Mouse (Mus musculus) megakaryocyte progenitor cell, adult 5-6 weeks (primary cell): ENCODE results near the gene Il17rd. TPM values are rescaled to one million over a fixed set of nuclear protein-coding genes. Genes with fewer than 3 reads are reported as not detected.
A peak's percentile ranks its signal among the peaks of the same experiment; 100 is the strongest.

Source experiments
- ATAC-seq: replicated peaks from 2 replicates; pipeline ENCODE4 v1.8.0; 2016; ENCODE audit warnings: mild to moderate bottlenecking, moderate TSS enrichment, inconsistent platforms; ENCODE audit not compliant: poor library complexity
- total RNA-seq, 2 experiments: library from RNA; stranded (forward) in 1 of 2; stranded (reverse) in 1 of 2; fragments of 157-497, 149-512 nt in 1 of 2; fragments of 200-1000 nt in 1 of 2; gene quantifications; 2 replicates each; pipeline versions ENCODE4 v1.2.3 to v1.2.4; 2015 to 2017

The Il17rd gene
- total RNA-seq, 2 experiments from 2014 or later: not detected

DNA sequence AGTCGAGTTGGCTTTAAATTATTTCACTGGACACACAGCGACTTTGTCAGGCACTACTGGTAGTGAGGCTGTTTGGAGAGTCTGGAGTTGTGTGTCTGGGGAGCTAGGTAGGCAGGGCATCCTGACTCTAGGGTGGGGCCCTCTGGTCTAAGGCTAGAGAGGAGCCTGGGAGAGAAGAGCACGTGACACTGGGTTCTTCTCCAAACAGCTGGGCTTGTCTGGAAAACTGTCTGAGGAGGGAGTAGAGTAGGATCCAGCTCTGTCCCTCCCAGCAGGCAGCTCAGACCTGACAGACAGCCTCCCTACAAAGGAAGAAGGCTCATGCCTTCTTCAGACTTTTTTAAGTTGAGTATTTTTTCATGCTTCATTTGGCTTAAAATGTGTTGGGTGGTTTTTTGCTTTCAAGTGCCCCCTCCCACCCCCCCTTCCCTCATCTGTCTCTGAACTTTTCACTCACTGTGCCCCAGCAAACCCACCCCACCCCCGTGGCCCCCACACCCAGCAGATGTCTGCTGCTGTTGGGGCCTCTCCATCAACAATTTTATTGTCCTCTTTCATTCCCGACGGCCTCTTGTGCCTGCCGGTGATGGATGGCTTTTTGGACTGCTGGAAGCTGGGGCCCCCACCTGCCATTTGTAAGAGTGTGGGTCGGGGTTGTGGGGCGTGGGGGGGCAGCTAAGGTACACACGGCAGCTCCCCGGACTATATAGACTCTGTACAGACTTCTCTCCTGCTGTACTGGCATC, 5.7 kb downstream of the Il17rd start:
- ATAC-seq: no peak

DNA sequence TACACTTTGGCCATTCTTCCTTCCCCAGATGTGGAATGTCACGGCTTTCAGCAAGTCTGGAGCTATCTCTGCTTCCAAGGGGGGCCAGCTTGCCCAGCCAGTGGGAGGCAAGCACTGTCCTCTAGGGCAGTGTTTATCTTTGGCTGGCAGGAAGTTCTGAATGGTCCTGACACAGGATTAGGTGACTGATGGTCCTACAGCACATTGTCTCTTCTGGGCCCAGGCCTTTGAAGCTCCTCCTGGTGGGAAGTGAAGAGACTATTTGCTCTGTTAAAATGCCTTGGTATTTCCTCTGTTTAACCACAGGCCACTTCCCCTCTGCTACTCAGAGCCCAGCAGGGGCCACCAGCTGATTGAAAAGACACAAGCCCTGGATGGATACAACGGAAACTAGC, 6.2 kb downstream of the Il17rd start:
- ATAC-seq: peak; percentile 84

DNA sequence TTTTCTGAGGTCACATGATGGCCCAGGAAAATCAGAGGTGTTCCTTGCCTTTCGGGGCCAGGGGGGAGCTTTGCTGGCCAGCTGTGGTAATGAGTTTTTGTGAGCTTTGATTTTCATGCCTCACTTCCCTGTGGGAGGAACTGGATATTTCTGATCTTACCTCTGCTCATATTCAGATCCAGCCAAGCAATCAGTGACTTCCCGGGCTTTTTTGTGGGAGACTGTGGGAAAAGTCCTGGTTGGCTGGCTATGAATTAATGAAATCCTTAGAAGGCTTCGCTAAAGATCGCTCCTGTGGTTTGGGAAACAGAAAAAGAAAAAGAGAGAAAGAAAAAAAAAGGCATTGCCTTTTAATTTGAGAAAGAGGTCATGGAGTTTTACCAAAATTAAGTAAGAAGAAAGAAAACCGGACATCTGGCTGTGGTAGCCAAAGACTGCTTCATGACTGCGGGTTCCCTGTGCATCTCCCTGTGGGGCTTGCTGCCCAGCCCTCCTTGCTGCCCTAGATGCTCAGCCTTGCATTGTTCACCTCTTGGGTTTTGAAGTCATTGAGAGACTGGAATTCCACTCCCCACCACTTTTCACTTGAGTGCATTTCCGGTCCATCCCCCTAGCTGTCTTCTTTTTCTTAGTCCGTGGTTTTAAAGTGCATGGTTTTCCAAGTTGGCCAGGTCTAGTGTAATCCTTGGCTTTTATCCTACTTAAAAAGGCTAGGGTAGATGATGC, 9.7 kb downstream of the Il17rd start:
- ATAC-seq: no peak

DNA sequence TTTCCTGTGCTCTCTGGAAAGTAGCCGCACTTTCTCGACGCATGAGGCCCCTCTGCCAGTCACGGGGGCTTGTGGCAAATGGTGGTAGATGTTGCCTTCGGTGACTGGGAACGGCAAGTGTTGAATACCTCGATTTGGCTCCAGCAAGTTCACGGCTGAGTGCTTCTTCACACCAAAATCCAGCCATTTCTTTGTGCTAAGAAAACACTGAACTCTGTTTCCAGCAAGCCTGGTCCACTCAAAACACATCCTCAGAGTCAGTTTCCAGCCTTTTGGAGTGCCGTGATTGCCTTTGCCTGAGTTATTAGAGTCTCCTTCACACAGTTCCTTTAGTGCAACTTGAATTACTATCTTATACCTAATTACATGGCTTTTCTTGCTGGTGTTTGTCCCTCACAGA, 11.3 kb downstream of the Il17rd start:
- ATAC-seq: no peak

DNA sequence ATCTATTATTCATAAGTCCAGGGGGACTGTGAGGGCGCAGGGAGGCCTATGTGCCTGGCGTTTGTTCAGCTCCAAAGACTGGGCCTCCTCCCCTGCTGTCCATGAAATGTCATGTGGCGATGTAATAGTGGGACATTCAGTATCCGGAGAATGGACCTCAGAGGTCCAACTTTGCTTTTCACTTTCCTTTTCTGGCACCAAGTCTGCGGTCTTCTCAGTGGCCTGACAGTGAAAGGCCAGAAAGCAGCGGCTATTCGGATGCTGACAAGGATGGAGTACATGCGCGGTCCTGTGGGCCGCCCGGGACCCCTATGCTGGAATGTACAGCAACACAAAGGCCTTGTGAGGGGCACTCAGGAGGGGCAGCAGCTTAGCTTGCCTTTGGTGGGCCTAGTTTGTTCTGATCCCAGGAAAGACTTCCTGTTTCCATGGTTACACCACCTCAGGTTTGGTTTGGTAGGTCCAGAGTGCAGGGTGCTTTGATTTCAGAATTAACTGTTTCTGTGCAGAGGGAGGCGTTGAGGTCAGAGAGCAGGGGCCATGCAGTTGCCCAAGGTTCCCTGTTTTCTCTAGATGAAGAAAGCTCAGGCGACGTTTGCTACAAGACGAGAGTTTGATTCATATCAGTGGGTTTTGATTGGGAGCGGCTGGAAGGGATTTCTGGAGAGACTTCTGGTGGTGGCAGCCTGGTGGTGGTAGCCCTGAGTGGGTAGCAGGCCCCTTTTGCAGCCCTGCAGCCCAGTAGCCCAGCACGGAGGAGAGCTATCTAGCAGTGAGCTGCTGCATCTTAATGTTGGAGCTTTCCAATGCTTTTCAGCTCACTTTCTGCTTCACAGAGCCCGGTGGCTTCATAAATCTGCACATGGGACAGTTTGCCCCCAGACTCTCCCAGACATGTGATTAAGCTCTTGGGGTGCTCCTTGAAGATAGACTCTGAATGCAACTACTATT, 12.1 kb downstream of the Il17rd start:
- ATAC-seq: no peak

DNA sequence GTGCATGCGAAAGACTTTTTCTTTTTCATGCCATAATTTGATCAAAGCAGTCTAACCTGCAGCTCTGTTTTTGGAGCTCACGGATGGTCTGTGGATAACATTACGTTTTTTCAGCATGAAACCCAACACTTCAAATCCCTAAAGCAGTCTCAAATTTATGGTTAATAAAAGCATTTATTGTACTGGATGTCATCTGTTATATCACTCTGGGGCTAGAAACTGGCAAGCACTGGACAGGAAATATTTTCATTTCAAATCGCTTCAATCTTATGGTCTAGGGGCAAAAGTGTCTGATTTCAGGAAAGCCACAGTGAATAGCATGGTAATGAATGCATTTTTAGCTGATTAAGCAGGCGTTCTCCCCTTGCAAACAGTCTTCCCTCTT, 12.8 kb downstream of the Il17rd start:
- ATAC-seq: no peak

DNA sequence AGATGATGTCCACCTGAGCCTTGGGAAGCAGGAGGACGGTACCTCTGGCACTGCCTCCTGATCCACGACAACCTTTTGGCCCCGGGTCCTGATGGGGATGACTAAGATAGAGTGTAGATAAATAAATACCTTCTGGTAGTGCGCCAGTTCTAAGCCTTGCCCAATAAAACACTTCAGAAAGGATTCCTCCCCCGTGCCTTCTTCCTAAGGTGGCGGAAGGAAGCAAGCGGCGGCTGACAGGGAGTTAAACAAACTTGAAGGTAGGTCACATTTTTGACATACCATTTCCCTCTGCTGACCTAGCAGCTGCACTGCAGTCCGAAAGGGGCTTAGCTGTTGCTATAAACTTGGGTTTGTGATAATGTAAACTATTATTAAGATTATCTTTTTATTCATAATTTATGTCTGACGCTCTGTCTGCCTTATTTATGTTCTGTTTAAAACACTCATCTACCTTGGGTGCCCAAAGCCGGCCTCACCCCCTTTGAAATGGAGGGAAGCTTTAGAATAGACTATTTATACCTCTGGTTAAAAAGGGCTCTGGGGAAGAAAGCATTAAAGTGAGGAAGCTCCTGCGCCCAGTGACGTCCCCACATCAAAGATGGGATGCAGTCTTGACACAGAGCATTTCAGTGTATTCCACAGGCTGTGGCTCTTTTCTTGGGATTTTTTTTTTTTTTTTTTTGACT, 19.9 kb downstream of the Il17rd start:
- no peak for ATAC-seq

DNA sequence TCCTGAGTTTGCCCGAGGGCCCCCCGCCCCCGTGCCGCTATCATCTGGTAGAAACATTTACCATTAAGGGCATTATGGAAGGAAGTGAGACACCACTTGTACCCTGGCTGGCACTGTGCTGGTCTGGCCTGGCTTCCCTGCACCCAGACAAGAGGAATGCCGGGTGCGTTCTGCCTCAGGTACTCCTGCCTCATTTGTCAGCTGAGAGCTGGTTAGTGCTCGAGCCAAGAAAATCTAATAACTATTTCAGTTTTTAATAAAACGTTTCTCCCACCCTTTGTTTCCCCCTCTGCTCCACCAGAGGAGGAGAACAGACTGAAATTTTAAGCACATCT, 20.4 kb downstream of the Il17rd start:
- no peak for ATAC-seq

DNA sequence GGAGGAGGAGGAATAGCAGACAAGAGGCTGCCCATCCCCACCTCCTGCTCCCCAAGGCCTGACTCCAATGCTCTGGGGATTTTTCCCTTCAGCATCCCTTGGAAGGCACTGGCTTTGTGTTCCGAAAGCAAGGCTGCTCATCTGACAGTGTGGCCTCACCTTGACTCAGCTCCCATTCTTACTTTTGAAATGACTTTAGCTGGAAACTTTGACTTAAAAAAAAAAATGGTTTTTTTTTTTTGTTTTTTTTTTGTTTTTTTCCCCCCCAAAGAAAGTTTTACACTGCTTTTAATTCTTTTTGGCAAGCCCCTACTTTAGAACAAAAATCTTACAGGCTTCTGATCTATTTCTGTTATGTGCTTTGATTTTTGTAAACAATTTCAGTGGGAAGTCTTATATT, 24.6 kb downstream of the Il17rd start:
- ATAC-seq: no peak

DNA sequence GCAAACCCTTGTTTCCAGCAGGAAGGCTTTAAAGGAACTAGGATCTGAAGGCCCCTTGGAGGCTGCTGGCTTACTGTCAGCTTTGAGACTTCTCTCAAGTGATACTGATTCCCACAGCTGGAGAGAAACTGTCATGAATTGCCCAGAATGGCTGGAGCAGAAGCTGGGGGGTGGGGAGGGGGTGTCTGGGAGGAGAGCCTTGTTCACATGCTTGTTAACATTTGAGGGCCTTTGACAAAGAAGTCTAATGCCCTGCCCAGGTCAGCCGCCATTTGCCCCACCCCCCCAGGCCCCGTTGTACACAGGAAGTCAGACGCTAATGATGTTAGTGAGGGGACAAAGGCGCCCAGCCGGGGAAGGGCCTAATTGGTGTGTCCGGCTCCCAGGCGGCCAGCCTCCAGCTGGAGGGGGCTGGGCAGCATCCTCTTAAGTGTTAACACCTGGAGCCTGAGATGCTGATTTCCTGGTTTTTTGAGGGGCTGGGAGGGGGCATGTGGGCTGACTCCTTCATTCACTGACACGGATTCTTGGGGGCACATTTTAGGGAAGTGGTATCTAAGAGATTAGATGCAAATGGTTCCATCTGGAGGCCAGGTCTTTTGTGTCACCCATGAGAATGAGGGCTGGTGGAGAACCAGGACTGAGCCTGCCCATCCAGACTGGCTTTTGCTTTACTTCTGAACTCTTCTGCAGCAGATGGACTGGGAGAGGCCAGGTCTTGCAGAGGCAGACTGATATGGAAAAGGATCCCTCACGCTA, 27.6 kb downstream of the Il17rd start:
- ATAC-seq: peak; percentile 55; the same call in 1 of the 2 replicates

DNA sequence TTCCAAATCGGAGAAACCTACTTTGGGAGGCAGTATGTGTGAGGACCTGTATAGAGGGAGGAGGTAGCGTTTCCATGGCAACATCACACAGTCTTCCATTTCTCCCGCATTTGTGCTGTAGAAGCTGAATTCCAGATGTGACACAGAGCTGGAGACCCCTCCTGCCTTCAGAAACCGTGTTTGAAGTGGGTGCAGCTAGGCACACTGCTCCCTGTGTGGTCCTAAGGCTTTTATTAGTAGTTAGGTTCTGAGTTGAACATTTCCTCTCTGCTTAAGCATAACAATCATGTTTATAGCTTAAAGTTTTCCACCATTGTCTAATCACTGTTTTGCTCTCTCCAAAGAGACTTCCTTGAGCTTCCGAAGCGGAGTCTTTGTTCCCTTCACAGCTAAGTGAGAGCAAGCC, 29.1 kb downstream of the Il17rd start:
- ATAC-seq: no peak

DNA sequence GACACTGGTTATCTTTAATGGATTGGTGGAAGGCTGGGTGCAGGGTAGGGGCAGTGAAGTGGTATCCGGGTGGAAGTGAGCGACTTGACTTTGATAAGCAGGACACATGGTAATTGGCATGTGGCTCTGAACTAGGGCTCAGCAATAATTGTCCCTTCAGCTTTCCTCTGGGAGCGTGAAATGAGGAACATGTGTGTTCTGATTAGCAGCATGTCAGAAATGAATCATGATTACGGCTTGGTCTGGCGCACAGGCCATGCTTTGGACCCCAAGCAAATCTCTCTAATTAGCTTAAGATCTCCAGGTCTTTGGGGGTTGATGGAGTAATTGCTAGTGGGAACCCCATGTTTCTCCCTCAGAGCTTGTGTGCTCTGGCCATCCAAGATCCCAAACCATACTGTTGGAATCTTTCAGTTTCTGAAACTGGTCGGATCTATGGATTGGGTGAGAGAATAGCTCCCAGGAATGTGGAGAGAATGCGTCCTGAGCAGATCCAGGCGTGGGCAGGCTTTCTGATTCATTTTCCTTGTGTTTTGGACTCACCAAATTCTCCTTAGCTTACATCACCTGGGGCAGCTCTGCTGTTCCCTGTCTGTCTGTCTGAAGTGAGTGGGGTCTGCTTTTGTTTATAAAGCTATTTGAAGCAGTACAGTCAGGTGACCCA, 30.8 kb downstream of the Il17rd start:
- no peak for ATAC-seq

DNA sequence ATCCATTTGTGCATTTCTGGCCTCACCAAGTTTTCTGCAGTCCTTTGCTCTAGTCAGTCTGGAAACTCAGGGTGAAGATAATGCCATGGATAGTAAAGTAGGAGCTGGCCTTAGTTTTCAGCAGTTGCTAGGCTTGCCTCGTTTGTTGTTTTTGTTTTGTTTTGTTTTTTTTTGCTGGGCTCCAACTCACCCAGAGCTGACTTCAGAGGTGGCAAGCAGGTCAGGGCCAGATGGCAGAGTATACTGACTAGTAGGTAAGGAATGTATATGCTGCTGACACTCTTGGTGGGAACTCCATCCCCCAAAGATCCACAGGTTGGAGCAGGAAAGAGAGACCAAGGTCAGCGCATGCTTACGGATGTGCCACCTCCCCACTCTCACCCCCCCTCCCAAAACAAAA, 31.4 kb downstream of the Il17rd start:
- no peak for ATAC-seq

DNA sequence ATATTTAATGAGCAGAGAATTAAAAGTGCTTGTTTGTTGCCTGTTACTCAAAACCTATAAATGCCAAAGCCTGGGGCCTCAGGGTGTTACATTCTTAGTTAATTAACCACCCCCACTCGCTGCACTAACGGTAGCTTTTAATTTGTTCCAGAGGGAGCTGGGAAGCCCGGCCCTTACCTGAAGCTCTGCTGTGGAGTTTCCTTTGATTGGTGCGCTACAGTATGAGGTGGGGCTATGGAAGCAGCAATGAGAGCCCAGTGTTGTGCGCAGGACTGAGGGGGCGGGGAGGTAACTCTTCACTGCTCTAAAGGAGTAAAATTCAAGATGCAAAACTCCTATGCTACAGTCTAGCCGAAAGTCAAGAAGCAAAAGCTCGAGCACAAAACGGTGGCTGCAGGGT, 32.0 kb downstream of the Il17rd start:
- ATAC-seq: no peak

DNA sequence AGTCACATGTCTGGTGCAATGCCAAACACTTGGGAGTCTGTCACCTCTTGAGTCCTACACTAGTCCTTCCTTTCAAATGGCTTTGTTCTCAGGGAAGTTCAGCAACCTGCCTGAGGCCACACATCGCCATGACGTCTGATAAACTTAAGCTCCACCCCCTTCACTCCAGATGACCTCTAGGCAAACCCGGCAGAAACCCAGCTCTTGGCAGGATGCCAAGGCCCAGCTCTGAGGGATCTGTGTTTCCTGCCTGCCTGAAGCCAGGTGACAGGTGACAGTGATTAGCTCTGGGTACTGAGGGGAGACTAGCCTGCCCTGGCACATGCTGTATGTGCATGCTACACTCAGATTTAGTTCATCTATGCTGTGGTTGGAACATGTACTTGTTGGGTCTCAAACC, 33.2 kb downstream of the Il17rd start:
- ATAC-seq: 0 out of 2 replicates have a peak, but pooled peaks have one; percentile 14

DNA sequence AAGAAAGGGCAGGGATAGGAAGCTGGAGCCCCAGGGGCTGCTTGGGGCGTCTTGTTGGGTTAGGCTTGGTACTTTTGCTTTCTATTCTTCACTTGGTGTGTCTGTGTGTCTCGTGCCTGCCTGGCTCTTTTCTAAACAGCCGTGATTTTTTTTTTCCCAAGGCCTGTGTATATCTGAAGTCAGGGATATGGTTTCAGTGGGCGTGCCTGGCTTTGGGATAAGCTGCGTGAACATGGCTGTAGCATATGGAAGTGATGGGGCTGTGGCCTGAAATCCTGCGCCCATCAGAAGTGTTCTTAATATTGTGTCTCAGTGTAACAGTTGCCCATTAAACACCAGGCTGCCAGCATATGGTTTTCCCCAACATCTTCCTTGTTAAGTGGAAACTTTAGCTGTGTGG, 36.3 kb downstream of the Il17rd start:
- no peak for ATAC-seq

DNA sequence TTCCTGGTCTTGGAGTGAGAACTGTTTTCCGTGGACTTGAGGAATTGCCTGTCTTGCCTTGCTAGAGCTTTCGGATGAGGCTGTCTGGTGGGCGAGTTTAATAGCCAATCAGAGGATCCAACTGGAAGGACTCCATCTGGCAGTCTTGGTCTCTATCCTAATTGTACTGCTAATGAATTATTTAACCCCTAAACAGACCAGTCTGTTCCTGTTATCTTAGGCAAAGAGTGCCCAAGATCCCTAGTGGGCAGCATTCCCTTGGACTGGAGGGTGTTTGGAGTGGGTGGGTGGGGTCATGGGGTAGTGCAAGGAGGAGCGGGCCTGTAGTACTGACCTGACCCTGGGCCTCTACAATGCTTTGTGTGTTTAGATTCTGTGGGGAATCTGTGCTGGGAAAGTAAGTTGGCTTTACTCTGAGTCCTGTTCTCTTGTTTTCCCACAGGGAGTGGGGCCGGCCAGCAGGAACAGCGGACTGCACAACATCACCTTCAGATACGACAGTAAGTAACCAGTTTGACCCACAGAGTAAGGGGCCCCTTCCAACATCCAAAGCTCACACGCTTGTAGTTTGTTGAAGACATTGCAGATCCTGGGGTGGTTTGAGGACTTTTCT, 37.3 kb downstream of the Il17rd start:
- no peak for ATAC-seq

DNA sequence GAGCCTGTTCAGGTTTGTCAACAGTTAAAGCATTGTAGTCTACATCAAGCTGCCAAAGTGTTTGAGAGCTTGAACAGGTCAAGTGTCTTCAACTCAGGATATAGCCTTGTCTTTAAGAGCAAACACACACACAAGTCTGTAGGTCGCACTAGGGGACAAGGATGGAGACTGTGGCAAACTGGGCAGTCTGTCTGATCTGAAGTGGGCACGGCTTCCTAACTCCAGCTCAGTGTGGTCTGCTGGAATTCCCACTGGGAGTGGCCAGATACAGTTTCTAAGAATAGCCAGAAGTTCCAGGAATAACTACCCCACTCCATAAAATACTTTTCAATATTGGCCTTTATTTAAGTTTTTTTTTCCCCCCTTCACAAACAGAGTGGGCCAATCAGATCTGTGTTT, 37.8 kb downstream of the Il17rd start:
- no peak for ATAC-seq

DNA sequence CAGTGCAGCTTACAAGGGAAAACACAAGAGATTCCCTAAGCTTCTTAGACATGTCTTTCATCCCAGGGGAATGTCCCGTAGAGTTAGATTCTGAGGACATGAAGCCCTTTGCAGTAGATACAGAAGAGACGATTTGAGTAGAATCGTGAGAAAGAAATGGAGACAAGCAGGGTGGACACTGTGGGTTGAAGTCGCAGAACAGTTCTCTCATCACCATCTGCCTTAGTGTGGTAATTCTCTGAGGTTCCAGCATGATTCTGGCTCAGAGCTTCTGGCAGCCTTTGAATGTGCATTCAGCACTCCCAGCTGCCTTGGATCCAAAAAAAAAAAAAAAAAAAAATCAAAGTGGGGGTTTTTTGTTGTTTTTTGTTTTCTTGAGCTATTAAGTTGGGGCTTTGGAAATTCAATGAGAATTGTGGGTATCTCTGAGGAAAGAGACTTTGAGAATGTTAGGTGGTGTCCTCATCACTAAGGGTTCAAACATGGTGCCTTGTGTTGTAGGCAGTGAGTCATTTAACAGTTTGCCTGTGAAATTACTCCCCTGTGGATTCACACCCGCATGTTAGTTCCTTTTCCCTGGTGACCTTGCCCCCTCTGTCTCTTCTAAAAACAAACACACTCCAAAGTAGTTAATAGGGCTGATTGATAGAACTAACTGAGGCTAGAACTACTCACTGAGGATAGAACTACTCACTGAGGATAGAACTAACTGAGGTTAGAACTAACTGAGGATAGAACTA, 43.0 kb downstream of the Il17rd start:
- ATAC-seq: no peak
